Mouse (Mus musculus) lung, postnatal 4 days (tissue): ENCODE measurements around the gene Espn.

ENCODE experiments used
- DNase-seq, 2 experiments: peaks; one replicate each; pipeline ENCODE4 v3.0.0; 2021

Espn gene

GRCm38 (mm10) chr4:152151966-152152544 is at the start of gene Espn:
Gene Espn (minus strand): TSS chr4:152152371.
- peak; percentile 80 to 81 for DNase-seq

GRCm38 (mm10) chr4:152201492-152201891 is 49.3 kb upstream of the Espn start:
- peak in 1 of 2 experiments; percentile 62 for DNase-seq

DNA sequence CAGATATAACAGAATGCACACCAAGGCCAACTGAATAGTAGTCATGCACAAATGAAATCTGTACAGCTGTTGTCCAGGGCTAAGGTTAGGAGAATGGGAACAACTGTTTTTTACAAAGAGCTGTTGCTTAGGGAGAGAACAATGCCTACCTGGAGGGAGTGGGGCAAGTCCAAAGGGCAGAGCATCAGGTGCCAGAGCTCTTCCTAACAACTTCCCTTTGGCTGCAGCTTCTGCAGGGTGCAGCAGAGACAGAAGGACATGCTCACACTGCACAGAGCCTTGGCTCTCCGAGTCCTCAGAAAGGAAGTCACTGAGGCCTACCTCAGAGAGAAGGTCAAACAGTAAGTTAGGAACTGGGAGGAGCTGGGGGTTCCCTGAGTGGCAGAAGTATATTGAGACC is 47.4 kb upstream of the Espn start:
- no peak for DNase-seq

GRCm38 (mm10) chr4:152197545-152197944 is 45.4 kb upstream of the Espn start:
- DNase-seq, result no peak

DNA sequence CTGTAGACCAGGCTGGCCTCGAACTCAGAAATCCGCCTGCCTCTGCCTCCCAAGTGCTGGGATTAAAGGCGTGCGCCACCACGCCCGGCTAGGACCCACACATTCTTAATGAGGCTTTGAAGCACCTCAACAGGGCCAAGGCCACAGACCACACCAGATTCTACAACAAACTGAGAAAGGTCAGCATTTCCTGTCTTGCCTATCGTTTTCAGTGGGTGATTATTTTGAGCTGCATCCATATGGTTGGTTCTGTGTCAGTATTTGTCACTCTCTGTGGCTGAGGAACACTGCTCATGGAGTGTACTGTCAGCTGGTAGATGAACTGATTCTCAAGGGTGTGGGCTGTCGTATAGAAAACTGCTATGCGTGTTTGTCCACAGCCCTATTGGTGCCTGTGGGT is 44.1 kb upstream of the Espn start:
- DNase-seq, result no peak

DNA sequence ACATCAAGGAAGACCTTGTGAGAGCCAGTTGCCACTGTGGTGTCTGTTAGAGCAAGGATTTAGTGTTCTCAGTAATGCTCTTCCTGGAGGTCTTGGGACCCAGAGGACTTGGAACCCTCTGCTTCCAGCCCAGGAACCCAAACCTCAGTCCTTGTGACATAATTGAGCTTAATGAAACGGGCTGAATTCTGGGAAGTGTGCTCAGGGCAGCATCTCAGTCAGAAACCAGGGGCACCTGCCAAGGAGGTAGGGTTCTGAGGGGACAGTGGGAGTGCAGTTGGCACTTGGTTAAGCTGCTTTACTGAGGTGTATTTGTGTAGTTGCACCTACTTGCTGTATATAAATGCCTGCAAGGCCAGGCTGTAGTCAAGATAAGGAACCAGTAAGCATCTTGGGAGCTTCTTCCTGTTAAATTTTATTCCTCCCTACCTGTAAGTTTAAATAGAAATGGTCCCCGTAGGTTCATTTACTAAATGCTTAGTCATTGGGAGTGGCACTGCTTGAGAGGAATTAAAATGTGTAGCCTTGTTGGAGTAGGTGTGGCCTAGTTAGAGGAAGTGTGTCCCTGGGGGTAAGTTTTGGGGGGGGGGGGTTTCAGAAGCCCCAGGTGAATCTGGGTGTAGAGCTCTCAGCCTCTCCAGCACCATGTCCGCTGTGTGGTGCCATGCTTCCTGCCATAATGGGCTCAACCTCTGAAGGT is 42.5 kb upstream of the Espn start:
- DNase-seq, result no peak

DNA sequence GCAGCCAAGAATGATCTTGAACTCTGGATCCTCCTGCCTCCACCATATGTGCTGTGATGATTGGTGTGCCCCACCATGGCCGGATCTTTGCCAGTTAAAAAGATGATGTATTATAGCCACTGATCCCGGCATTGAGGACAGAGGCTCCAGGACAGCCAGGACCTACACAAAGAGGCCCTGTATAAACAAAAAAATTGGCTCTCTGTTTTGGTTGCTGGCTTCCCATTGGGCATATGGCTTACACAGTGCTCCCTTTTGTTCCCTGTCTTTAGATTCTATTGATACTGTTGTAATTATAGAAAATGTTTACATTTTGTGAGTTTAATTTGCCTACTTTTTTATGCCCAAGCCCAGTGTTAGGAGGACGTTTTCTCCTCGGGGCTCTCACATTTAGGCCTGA is 40.4 kb upstream of the Espn start:
- no peak for DNase-seq

GRCm38 (mm10) chr4:152190701-152191100 is 38.5 kb upstream of the Espn start:
- no peak for DNase-seq

- no peak for DNase-seq
These were observed 38.0 kb upstream of the Espn start for GRCm38 (mm10) chr4:152190096-152190653.

DNA sequence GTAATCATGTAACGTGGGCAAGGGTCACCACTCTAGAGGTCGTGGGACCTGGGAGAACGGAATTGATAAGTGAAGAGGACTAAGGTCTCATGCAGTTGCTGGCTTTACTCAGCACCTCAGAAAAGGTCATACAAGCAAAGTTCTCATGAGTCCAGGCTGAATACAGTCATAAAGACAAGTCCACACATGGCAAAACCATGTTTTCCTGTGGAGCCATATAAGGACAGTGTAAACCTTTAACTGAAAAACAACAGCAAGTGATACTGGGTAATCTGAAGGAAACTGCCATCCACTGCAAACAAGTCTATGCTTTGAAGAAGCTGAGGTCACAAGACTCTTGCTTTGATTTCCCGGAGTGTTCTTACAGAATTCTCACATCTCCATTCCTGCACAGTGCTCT is 37.5 kb upstream of the Espn start:
- no peak for DNase-seq

GRCm38 (mm10) chr4:152189071-152189470 is 36.9 kb upstream of the Espn start:
- no peak for DNase-seq

GRCm38 (mm10) chr4:152188651-152189050 is 36.5 kb upstream of the Espn start:
- no peak for DNase-seq

- DNase-seq, result peak in 1 of 2 experiments; percentile 61
These were observed 35.0 kb upstream of the Espn start for GRCm38 (mm10) chr4:152187142-152187541.

GRCm38 (mm10) chr4:152186205-152187082 is 34.3 kb upstream of the Espn start:
- DNase-seq, result no peak

GRCm38 (mm10) chr4:152185510-152186204 is 33.5 kb upstream of the Espn start:
- DNase-seq, result peak; percentile 74 to 81

DNA sequence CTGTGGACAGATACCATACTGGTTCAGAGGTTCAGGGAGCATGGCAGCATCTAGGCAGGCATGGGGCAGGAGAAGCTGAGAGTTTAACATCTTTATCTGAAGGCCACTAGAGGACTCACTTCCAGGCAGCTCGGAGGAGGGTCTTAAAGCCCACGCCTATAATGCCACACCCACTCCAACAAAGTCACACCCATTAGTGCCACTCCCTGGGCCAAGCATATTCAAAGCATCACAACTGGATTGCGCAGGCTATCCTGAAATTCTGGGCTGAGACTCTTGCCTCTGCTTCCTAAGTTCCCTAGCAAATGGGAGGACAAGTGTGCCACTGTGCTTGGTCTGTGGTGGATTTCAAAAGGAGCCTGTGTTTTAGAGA is 33.0 kb upstream of the Espn start:
- DNase-seq, result peak; percentile 55 to 75

GRCm38 (mm10) chr4:152184353-152185035 is 32.3 kb upstream of the Espn start:
- DNase-seq, result no peak

GRCm38 (mm10) chr4:152182205-152182604 is 30.0 kb upstream of the Espn start:
- DNase-seq, result no peak

DNA sequence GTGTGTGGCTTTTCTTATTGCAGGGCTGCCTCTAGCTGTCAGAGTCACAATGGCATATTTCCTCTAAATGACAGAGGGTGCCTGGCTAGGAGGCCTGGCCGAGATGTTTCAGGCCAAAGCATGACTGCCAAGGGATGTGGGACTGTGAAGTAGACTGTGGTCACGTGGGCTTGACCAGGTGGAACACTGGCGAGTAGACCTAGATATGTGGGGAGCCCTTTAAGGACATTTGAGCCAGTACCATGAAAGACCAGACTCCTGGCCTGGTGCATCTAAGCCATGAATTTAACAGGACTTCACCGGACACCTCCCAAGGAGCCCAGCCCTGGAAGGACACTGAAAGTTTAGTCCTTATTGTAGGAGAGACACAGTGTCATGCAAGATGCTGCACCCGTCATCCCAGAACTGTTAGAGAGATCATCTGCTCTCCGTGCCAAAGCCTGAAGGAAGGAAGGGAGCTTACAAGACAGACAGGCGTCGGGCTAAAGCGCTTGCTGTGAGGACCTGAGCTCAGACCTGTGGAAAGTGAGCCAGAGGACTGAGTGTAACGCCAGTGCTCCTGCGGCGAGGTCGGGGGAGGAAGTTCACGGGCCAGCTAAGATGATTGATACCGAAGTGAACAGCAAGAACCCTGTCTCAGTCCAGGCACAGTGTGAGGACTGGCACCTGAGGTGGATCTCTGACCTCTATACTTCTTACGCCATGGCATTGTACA is 27.9 kb upstream of the Espn start:
- DNase-seq, result no peak

DNA sequence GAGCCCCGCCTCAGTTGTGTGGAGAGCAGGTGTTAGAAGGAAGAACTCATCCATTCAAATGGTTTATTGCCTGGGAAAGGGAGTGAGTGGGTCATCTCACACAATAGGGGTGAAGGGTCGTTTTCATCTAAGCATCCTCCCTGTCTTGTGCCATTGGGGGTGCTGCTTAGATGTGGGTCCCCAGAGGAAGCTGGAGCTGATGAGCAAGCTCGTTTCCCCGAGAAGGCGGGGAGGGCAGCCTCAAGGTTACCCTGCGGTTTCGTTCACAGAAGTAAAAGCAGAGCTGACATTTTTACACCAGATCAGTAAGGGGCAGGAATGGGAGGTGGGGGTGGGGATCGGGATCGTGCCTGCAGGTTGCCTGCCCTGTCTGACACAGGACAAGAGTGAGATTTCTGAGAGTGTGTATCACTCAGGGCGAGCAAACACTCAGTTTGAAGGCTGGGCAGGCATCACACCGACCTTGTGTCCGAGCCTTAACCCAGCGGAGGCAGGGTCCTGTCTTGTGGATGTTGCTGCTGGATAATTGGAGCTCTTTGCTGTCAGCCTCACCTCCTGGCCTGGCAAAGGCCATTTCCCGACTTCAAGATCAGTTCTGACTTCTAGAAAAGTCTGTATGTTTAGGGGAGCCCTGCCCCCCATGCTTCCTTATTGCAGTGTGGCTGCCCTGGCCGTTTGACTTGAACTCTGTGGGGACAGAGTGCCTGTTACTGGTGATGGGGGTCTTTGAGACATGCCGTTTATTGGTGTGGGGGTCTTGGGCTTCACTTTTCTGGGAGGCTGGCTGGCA is 26.9 kb upstream of the Espn start:
- no peak for DNase-seq
